Mouse (Mus musculus) activated CD4-positive, CD25-positive, alpha-beta regulatory T cell, adult 4 months (primary cell): Measurements from ENCODE around the gene Pip5k1c. TPM values are rescaled to one million over a fixed set of nuclear protein-coding genes. Genes with fewer than 3 reads are reported as not detected.

Experiments used
- ATAC-seq: one replicate; pipeline ENCODE4 v1.8.0; 2017
- polyA plus RNA-seq, 2 experiments: library from polyadenylated mRNA; unstranded; fragments of 100-300 nt; shearing (Covaris generic); gene quantifications; one replicate each; pipeline ENCODE4 v1.2.1; 2017

Pip5k1c gene
- polyA plus RNA-seq, 2 experiments from 2014 or later, result 11.1 to 16.9 TPM

- no peak for ATAC-seq
These were observed 59.0 kb downstream of the Pip5k1c start for GRCm38 (mm10) chr10:81351678-81352291.

GRCm38 (mm10) chr10:81354738-81355477 is 62.1 kb downstream of the Pip5k1c start:
- ATAC-seq, result no peak

GRCm38 (mm10) chr10:81355533-81355932 is 62.8 kb downstream of the Pip5k1c start:
- no peak for ATAC-seq

GRCm38 (mm10) chr10:81356352-81356990 is 63.7 kb downstream of the Pip5k1c start:
- ATAC-seq, result no peak

GRCm38 (mm10) chr10:81356991-81357844 is 64.5 kb downstream of the Pip5k1c start, which contains the start of gene Mfsd12:
TSS of gene Mfsd12 (plus strand) at chr10:81357491.
- peak; percentile 91 for ATAC-seq

- ATAC-seq, result no peak
These were observed 65.4 kb downstream of the Pip5k1c start for GRCm38 (mm10) chr10:81358209-81358608.

GRCm38 (mm10) chr10:81358841-81359240 is 66.1 kb downstream of the Pip5k1c start:
- ATAC-seq, result no peak

GRCm38 (mm10) chr10:81360721-81361120 is 68.0 kb downstream of the Pip5k1c start:
- no peak for ATAC-seq

GRCm38 (mm10) chr10:81362336-81362949 is 69.7 kb downstream of the Pip5k1c start:
- no peak for ATAC-seq

GRCm38 (mm10) chr10:81363436-81364346 is 70.9 kb downstream of the Pip5k1c start:
- ATAC-seq, result no peak

GRCm38 (mm10) chr10:81364666-81365065 is 71.9 kb downstream of the Pip5k1c start:
- ATAC-seq, result no peak

- no peak for ATAC-seq
These were observed 72.3 kb downstream of the Pip5k1c start for GRCm38 (mm10) chr10:81365073-81365472.

- ATAC-seq, result no peak
These were observed 73.1 kb downstream of the Pip5k1c start, which contains the start of gene 4930404N11Rik for GRCm38 (mm10) chr10:81365672-81366476. TSS of gene 4930404N11Rik (minus strand) at chr10:81365816.

- ATAC-seq, result no peak
These were observed 73.9 kb downstream of the Pip5k1c start for GRCm38 (mm10) chr10:81366477-81367206.

GRCm38 (mm10) chr10:81367207-81367495 is 74.4 kb downstream of the Pip5k1c start:
- no peak for ATAC-seq
